Mouse (Mus musculus) thymus, adult 2 months (tissue): ENCODE data around the gene Psmc5.

ENCODE experiments used
- CTCF ChIP-seq: fragments of 200-500 bp; IDR thresholded peaks from 2 replicates; pipeline ENCODE4 v1.5.1; 2012; ENCODE audit warnings: mild to moderate bottlenecking, control low read depth, low read length, moderate library complexity, borderline replicate concordance; ENCODE audit not compliant: control insufficient read depth, poor library complexity, insufficient read depth; ENCODE audit errors: extremely low read depth
- POLR2A ChIP-seq: fragments of 200-500 bp; IDR thresholded peaks from 2 replicates; pipeline ENCODE4 v1.6.1; 2012; ENCODE audit warnings: mild to moderate bottlenecking, low read length, control low read depth, moderate library complexity; ENCODE audit not compliant: control insufficient read depth, poor library complexity, insufficient read depth; ENCODE audit errors: extremely low read depth

GRCm38 (mm10) chr11:106266431-106266830, 10.5 kb downstream of the Psmc5 start:
- TF ChIP-seq POLR2A (no peak), CTCF (no peak)
